Mouse (Mus musculus) neural tube, embryonic 12.5 days (tissue): ENCODE data around the gene Fam49a. TPM values are rescaled to one million over a fixed set of nuclear protein-coding genes. Genes with fewer than 3 reads are reported as not detected.
"Not testable (repeated sequence)": the region's sequence is repeated elsewhere in the genome, so short reads cannot be mapped to it uniquely, and the experiment has no call there.

ENCODE experiments used
- ATAC-seq: fragments of 200-750 bp; cut with Nextera tagmentation; 2 replicates; pipeline ENCODE4 v1.8.0; 2017; ENCODE audit warnings: low read depth, mild to moderate bottlenecking, moderate TSS enrichment, moderate library complexity; ENCODE audit not compliant: low FRiP score
- H3K27ac ChIP-seq: fragments of 300-500 bp; sonication (generic); 2 replicates; pipeline ENCODE4 v1.5.1; 2016
- H3K27me3 ChIP-seq: fragments of 300-500 bp; sonication (generic); replicated peaks from 2 replicates; pipeline ENCODE4 v1.6.1; 2016; ENCODE audit warnings: mild to moderate bottlenecking
- H3K36me3 ChIP-seq: fragments of 300-500 bp; sonication (generic); 2 replicates; pipeline ENCODE4 v1.6.1; 2016; ENCODE audit warnings: mild to moderate bottlenecking
- H3K4me1 ChIP-seq: fragments of 300-500 bp; sonication (generic); 2 replicates; pipeline ENCODE4 v1.6.1; 2016
- H3K4me2 ChIP-seq: fragments of 300-500 bp; sonication (generic); replicated peaks from 2 replicates; pipeline ENCODE4 v1.6.1; 2016; ENCODE audit warnings: mild to moderate bottlenecking
- H3K4me3 ChIP-seq: fragments of 300-500 bp; sonication (generic); 2 replicates; pipeline ENCODE4 v1.5.1; 2016
- H3K9ac ChIP-seq: fragments of 300-500 bp; sonication (generic); 2 replicates; pipeline ENCODE4 v1.6.1; 2016; ENCODE audit warnings: mild to moderate bottlenecking
- H3K9me3 ChIP-seq: fragments of 300-500 bp; sonication (generic); 2 replicates; pipeline ENCODE4 v1.6.1; 2016; ENCODE audit warnings: mild to moderate bottlenecking
- WGBS: fragments of 180-500 bp; shearing (Covaris S2); methylation state at CpG from one replicate; pipeline ENCODE4 v1.1.7; 2016; 5-methylcytosine and 5-hydroxymethylcytosine counted together
- polyA plus RNA-seq: library from polyadenylated mRNA; unstranded; fragments of >200 nt; fragmentation: Nextera tagmentation; extraction: Ambion mirVana; gene quantifications from 2 replicates; pipeline ENCODE4 v1.2.1, GENCODE M21; 2016

The Fam49a gene
- polyA plus RNA-seq, 1 experiment from 2014 or later = 30.0 TPM

- no peak overlapping the region for H3K27ac ChIP-seq
- H3K9ac ChIP-seq = no peak overlapping the region
- no peaks in the 10 kb centered on the region for H3K27me3 ChIP-seq
- WGBS = 28% methylated on average over 3 of the region's 3 CpGs
- ATAC-seq = peak; percentile 54; the same call in 1 of the 2 replicates
- H3K4me2 ChIP-seq = no peak overlapping the region
- H3K36me3 ChIP-seq = no peaks in the 10 kb centered on the region
- no peak overlapping the region for H3K4me3 ChIP-seq
- no peaks in the 10 kb centered on the region for H3K9me3 ChIP-seq
- H3K4me1 ChIP-seq = 0 out of 2 replicates have a peak, but pooled peaks cover 6% of the 10 kb centered on the region
Observed at GRCm38 (mm10) chr12:12243148-12243547, 18.8 kb upstream of the Fam49a start.

- not testable (repeated sequence) for H3K4me3 ChIP-seq, ATAC-seq, H3K4me1 ChIP-seq, H3K4me2 ChIP-seq, H3K9ac ChIP-seq, H3K27ac ChIP-seq, H3K36me3 ChIP-seq, H3K9me3 ChIP-seq, H3K27me3 ChIP-seq
- 94% methylated on average over 4 of the region's 4 CpGs for WGBS
Observed at GRCm38 (mm10) chr12:12247023-12247422, 14.9 kb upstream of the Fam49a start.

- H3K4me2 ChIP-seq = no peak overlapping the region
Observed at GRCm38 (mm10) chr12:12249521-12249920, 12.4 kb upstream of the Fam49a start.

GRCm38 (mm10) chr12:12253526-12253925, 8.4 kb upstream of the Fam49a start:
- no peak overlapping the region for H3K4me2 ChIP-seq
- no peak overlapping the region for H3K9ac ChIP-seq

More at GRCm38 (mm10) chr12:12249521-12249920, 12.4 kb upstream of the Fam49a start:
- Histone ChIP-seq H3K9me3 (no peaks in the 10 kb centered on the region), H3K36me3 (no peaks in the 10 kb centered on the region), H3K27ac (no peak overlapping the region), H3K4me3 (no peak overlapping the region), H3K4me1 (no peaks in the 10 kb centered on the region), H3K9ac (no peak overlapping the region), H3K27me3 (no peaks in the 10 kb centered on the region)
- 66% methylated on average over 2 of the region's 2 CpGs for WGBS
- no peak for ATAC-seq

GRCm38 (mm10) chr12:12254139-12254538, 7.8 kb upstream of the Fam49a start:
- no peak overlapping the region for H3K9ac ChIP-seq
- ATAC-seq = no peak

More at GRCm38 (mm10) chr12:12253526-12253925, 8.4 kb upstream of the Fam49a start:
- Histone ChIP-seq H3K27ac (no peak overlapping the region), H3K4me3 (no peak overlapping the region), H3K27me3 (no peaks in the 10 kb centered on the region), H3K4me1 (no peaks in the 10 kb centered on the region), H3K36me3 (no peaks in the 10 kb centered on the region), H3K9me3 (no peaks in the 10 kb centered on the region)
- ATAC-seq = no peak
- 60% methylated on average over 5 of the region's 5 CpGs for WGBS

DNA sequence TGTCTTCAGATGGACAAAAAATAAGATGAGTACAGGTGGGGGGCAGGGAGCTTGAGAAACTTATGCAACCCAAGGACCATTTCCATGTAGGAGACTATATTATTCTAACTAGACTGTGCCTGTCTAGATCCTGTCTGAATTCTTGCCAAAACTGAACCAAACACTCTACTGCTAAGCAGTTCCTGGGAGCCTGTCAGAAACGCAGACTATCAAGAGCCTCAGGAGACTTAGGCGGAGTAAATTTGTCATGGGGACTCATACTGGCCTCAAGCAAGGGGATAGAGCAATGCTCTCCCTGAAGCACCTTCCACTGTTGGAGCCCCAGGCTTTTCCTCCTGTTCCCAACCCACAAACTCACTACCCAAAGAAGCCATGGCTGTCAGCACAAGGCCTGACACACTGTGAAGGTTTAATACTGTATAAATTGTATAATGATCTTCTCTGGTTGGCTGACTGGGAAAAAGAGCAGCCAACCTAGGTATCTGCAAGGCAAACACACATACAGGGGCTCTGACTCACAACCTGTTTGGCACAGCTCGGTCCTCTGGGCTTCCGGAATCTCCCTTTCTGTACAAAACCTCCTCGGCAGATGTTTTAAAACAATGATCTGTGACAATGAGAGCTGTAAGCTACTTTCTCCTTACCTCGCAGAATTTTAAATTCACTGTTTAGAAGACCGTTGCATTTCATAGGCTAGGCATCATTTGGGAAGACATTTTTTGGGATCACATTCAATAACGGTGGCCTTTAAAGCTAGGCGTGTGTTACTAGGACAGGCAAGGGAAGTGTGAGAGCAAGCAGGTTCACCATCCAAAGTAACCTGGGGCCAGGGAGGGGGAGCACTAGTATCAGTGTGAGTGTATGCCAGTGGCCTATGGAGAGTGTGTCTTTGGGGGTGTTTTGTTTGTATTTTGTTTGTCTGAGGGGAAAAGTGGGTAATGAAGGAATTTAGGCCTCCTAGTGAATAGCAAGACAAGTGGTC, 669 bp upstream of the Fam49a start:
- Histone ChIP-seq H3K4me1 (peaks cover 19% of the 10 kb centered on the region), H3K9me3 (no peaks in the 10 kb centered on the region), H3K27me3 (no peaks in the 10 kb centered on the region), H3K9ac (peak overlapping the region; percentile 77; the same call in 1 of the 2 replicates), H3K27ac (no peak overlapping the region), H3K4me2 (peak overlapping the region; percentile 91), H3K36me3 (no peaks in the 10 kb centered on the region), H3K4me3 (peak overlapping the region; percentile 77; the same call in 1 of the 2 replicates)
- ATAC-seq = peak; percentile 22; the same call in 1 of the 2 replicates
- 70% methylated on average over 9 of the region's 9 CpGs for WGBS

More at GRCm38 (mm10) chr12:12254139-12254538, 7.8 kb upstream of the Fam49a start:
- Histone ChIP-seq H3K4me2 (no peak overlapping the region), H3K4me1 (no peaks in the 10 kb centered on the region), H3K27ac (no peak overlapping the region), H3K36me3 (no peaks in the 10 kb centered on the region), H3K9me3 (no peaks in the 10 kb centered on the region), H3K27me3 (no peaks in the 10 kb centered on the region), H3K4me3 (no peak overlapping the region)
- WGBS = 90% methylated on average over 4 of the region's 4 CpGs

- peak overlapping the region; percentile 77 for H3K4me3 ChIP-seq
- 0 out of 2 replicates have a peak overlapping the region, but pooled peaks have one; percentile 77 for H3K9ac ChIP-seq
- H3K4me1 ChIP-seq = peaks cover 19% of the 10 kb centered on the region
- peak; percentile 42 for ATAC-seq
- H3K27ac ChIP-seq = no peak overlapping the region
- peak overlapping the region; percentile 91 for H3K4me2 ChIP-seq
- no peaks in the 10 kb centered on the region for H3K9me3 ChIP-seq
- H3K27me3 ChIP-seq = no peaks in the 10 kb centered on the region
- 10% methylated on average over 1 of the region's 1 CpGs for WGBS
- H3K36me3 ChIP-seq = no peaks in the 10 kb centered on the region
Observed at GRCm38 (mm10) chr12:12263371-12263791, 1.4 kb downstream of the Fam49a start.

DNA sequence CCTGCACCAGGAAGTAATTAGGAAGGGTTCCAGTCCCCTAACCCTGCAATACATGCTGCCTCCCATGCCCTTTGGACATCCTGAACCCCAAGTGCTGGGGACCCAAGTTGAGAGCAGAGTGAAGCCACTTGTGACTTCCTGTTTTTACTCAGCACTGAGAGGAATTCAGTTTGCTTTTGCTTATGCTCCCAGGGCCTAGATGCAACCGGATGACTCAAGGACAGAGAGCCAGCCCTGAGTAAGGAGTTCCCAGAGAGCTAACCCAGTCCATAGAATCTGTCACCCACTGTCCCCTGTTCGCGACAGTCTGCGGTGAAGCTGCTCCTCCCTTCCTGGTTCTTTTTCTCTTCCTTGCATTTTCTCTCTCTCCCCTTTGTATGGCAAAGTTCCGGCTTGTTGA, 2.2 kb downstream of the Fam49a start:
- no peaks in the 10 kb centered on the region for H3K9me3 ChIP-seq
- H3K36me3 ChIP-seq = no peaks in the 10 kb centered on the region
- no peak overlapping the region for H3K4me3 ChIP-seq
- H3K27me3 ChIP-seq = no peaks in the 10 kb centered on the region
- H3K9ac ChIP-seq = peak overlapping the region; percentile 18; the same call in 1 of the 2 replicates
- H3K4me2 ChIP-seq = peak overlapping the region; percentile 91
- ATAC-seq = no peak
- no peak overlapping the region for H3K27ac ChIP-seq
- WGBS = 75% methylated on average over 5 of the region's 5 CpGs
- H3K4me1 ChIP-seq = peaks cover 19% of the 10 kb centered on the region

DNA sequence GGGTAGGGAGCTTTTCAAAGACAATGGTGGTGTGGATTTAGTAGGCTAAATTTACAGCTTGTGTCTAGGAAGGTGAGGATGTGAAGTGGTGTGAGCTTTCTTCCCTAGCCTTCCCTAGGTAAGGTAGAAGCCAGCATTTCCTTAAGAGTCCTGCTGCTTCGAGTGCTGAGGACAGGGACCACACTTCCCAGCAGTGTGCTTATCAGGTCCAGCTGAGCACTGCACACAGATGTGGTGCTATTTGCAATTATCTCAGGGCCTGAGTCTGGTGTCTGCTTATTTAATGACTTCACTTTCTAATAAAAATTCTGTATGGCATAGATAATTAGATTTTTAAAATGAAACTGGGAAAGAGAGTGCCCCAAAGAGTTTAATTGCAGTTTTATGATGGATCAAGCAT, 4.6 kb downstream of the Fam49a start:
- Histone ChIP-seq H3K4me2 (no peak overlapping the region), H3K4me1 (peaks cover 19% of the 10 kb centered on the region), H3K27ac (no peak overlapping the region), H3K9me3 (no peaks in the 10 kb centered on the region), H3K36me3 (no peaks in the 10 kb centered on the region), H3K4me3 (no peak overlapping the region), H3K9ac (no peak overlapping the region), H3K27me3 (no peaks in the 10 kb centered on the region)
- ATAC-seq = no peak
- WGBS = 72% methylated on average over 1 of the region's 1 CpGs

DNA sequence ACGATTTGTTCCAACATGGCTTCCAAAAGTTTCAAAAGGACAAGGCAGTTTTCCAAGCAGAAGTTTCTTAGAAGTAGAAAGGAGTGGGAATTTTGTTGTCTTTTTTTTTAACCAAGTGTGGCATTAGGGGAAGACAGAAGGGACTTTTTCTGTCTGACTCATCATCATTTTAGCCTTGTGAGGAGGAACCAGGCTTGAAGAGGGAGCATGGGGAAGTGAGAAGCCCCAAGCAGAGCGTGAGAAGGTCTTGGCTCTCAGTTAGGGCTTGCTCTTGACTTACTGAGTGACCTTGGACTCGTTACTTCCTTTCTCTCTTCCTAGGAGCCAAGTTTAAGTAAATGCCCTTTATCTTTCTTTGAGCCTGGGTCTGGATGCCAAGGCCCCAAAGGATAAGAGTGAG, 8.6 kb downstream of the Fam49a start:
- WGBS = 89% methylated on average over 3 of the region's 3 CpGs
- Histone ChIP-seq H3K9me3 (no peaks in the 10 kb centered on the region), H3K4me2 (no peak overlapping the region), H3K27ac (no peak overlapping the region), H3K27me3 (no peaks in the 10 kb centered on the region), H3K4me3 (no peak overlapping the region), H3K36me3 (no peaks in the 10 kb centered on the region), H3K4me1 (peaks cover 5% of the 10 kb centered on the region), H3K9ac (no peak overlapping the region)
- ATAC-seq = no peak

DNA sequence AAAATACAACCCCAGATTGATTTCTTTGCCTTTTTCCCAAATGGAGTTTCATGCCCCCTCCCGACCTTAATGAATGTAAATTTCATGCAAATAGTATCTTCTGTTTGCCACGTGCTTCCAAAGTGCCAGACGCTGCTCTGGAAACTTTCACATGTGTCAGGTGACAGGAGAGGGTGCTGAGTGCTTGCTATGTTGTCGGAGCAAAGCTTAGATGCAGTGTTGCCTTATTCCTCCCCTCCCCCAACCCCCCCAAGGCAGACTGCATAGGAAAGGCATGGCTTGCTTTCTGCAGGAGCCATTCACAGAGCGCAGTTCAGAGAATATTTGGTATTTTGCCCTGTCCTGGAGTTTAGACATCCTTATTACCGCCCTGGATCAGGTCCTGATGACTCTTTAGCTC, 12.2 kb downstream of the Fam49a start:
- Histone ChIP-seq H3K27me3 (no peaks in the 10 kb centered on the region), H3K9me3 (no peaks in the 10 kb centered on the region), H3K4me1 (peaks cover 5% of the 10 kb centered on the region), H3K27ac (no peak overlapping the region), H3K4me2 (no peak overlapping the region), H3K36me3 (no peaks in the 10 kb centered on the region), H3K9ac (no peak overlapping the region), H3K4me3 (no peak overlapping the region)
- no peak for ATAC-seq
- 34% methylated on average over 6 of the region's 6 CpGs for WGBS

GRCm38 (mm10) chr12:12275124-12275779, 13.3 kb downstream of the Fam49a start:
- Histone ChIP-seq H3K4me3 (no peak overlapping the region), H3K4me1 (peaks cover 5% of the 10 kb centered on the region), H3K27me3 (no peaks in the 10 kb centered on the region), H3K27ac (no peak overlapping the region), H3K9ac (no peak overlapping the region), H3K9me3 (no peaks in the 10 kb centered on the region), H3K4me2 (no peak overlapping the region), H3K36me3 (no peaks in the 10 kb centered on the region)
- WGBS = 84% methylated on average over 4 of the region's 4 CpGs
- ATAC-seq = no peak
